Mouse (Mus musculus) heart, adult 2 months (tissue): ENCODE measurements around the gene Erp27.

Experiments
- CTCF ChIP-seq: fragments of 200-600 bp; IDR thresholded peaks from 2 replicates; pipeline ENCODE4 v1.8.1; 2022; ENCODE audit warnings: antibody characterized with exemption, mild to moderate bottlenecking, moderate library complexity
- POLR2A ChIP-seq: fragments of 200-500 bp; IDR thresholded peaks from 2 replicates; pipeline ENCODE4 v1.6.1; 2011; ENCODE audit warnings: mild to moderate bottlenecking, low read depth, low read length, control low read depth; ENCODE audit not compliant: insufficient read depth

DNA sequence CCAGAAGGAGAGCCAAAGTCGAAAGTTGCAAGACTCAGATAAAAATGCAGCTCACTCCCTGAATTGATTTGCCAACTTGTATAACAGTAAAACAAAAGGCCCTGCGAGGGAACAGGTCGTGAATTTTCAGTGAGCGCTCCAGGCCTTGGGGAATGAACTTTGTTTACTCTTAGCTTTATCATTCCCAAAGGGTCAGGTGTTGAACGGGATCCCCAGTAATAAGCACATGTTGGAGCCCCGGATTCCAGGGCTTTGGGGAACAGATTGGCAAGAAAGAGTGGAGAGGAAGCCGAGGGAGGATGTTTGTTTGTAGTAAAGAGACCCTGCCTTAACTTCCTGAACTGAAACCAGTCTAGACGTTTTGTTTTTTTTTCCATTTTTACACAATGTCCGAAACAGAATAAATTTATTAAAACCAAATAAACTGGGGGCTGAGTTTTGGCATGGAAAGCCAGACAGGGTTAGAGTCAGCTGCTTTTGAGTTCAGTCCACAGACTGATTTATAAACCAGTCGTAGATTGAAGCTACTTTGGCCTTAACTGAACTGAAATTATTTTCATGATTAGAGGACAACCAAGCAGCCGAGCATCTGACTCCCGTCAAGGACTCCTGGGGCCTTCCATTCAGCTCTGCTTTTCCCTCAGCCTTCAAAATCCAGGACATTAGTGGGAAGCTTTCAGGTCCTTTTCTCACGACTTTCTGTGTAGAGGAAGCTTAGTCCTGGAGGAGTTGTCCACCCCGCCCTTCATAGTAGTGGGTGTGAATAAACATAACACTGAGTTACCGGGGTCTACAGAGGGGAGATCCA is 27.2 kb downstream of the Erp27 start:
- TF ChIP-seq POLR2A (0 out of 2 replicates have a peak, but pooled peaks have one; percentile 23), CTCF (no peak)
